Mouse (Mus musculus): ENCODE results near the gene Agpat3.

DNA sequence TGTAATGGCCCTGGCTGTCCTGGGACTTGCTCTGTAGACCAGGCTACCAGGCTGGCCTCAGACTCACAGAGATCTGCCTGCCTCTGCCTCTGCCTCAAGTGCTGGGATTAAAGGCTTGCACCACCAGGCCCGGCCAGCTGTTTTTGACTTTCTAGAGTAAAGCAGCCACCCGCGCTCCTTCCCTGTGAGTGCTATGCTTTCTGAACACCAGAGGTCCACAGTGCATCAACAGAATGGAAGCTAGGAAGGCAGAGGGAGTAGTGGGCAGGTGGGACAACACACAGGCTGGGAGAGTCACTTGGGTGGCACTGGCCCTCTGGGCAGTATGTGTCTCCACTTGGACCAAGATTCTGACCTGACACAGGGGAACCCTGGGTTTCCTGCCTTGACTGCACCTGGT is 43.1 kb upstream of the Agpat3 start:
- TF ChIP-seq CTCF (IDR thresholded peaks at IDR 0.05; ENCODE audit: control insufficient read depth, insufficient read depth, insufficient read length) (no peak), USF1 (IDR thresholded peaks at IDR 0.05; ENCODE audit: low read depth) (no peak), MYOG (IDR thresholded peaks at IDR 0.05; ENCODE audit: control insufficient read depth, extremely low read depth, insufficient read length) (no peak), FOSL1 (IDR thresholded peaks at IDR 0.05; ENCODE audit: insufficient read depth, low read length, poor library complexity, severe bottlenecking) (no peak), CEBPB (IDR thresholded peaks at IDR 0.05; ENCODE audit: low read depth) (no peak), MAX (IDR thresholded peaks at IDR 0.05) (no peak)

Measured in C2C12 (cell line).